Mouse (Mus musculus) gastrocnemius, postnatal 36 days (tissue): ENCODE measurements around the gene S100b. TPM values are rescaled to one million over a fixed set of nuclear protein-coding genes. Genes with fewer than 3 reads are reported as not detected.

ENCODE experiments used
- DNase-seq, 2 experiments: peaks; one replicate each; pipeline ENCODE4 v3.0.0; 2022
- intact Hi-C: fragments of 180-260 bp; cut with DNase I; formaldehyde crosslinking; loops from one replicate; pipeline ENCODE4 v1.15.1; 2025
- long read RNA-seq, 2 experiments: library from polyadenylated mRNA; stranded (forward); transcript quantifications; one replicate each; pipeline ENCODE4 v2.0.0; 2021
- total RNA-seq, 2 experiments: library from RNA; stranded (reverse); gene quantifications; 2 replicates each; pipeline ENCODE4 v1.2.3; 2021

The S100b gene
- total RNA-seq: 1 to 10 TPM; 1.2 to 3.5 TPM
- long read RNA-seq, experiment 1, transcript S100b-201 (3 exons, 1,484 nt): major isoform, 7 of 11 reads
- long read RNA-seq, experiment 1, partial matches to known transcripts: 0 of 11 reads
- long read RNA-seq, experiment 1, other reads (novel, unspliced or antisense): 4 of 11 reads
- long read RNA-seq, experiment 2, partial matches to known transcripts: 0 of 2 reads
- long read RNA-seq, experiment 2, other reads (novel, unspliced or antisense): 0 of 2 reads

- intact Hi-C loops: no loop called here
- peak in 1 of 2 experiments; percentile 27 for DNase-seq
Observed at GRCm38 (mm10) chr10:76253536-76253935, at the start of gene S100b. TSS of gene S100b (plus strand) at chr10:76253853.

GRCm38 (mm10) chr10:76207262-76207796 lies 46.3 kb upstream of the S100b start:
- intact Hi-C loops: no loop called here
- DNase-seq: no peak

- peak in 1 of 2 experiments; percentile 8 for DNase-seq
- intact Hi-C loops: no loop called here
Observed at GRCm38 (mm10) chr10:76209241-76209640, 44.4 kb upstream of the S100b start.

GRCm38 (mm10) chr10:76210806-76211205 lies 42.8 kb upstream of the S100b start:
- intact Hi-C loops: no loop called here
- DNase-seq: peak in 1 of 2 experiments; percentile 1

GRCm38 (mm10) chr10:76212121-76212520 lies 41.5 kb upstream of the S100b start:
- intact Hi-C loops: no loop called here
- DNase-seq: no peak

- intact Hi-C loops: no loop called here
- DNase-seq: peak in 1 of 2 experiments; percentile 4
Observed at GRCm38 (mm10) chr10:76214161-76214560, 39.5 kb upstream of the S100b start.

GRCm38 (mm10) chr10:76217056-76217455 lies 36.6 kb upstream of the S100b start:
- intact Hi-C loops: no loop called here

GRCm38 (mm10) chr10:76218240-76218639 lies 35.4 kb upstream of the S100b start:
- intact Hi-C loops: no loop called here

More at GRCm38 (mm10) chr10:76217056-76217455, 36.6 kb upstream of the S100b start:
- peak in 1 of 2 experiments; percentile 8 for DNase-seq

GRCm38 (mm10) chr10:76225944-76226343 lies 27.7 kb upstream of the S100b start:
- intact Hi-C loops: no loop called here
- no peak for DNase-seq

More at GRCm38 (mm10) chr10:76218240-76218639, 35.4 kb upstream of the S100b start:
- peak in 1 of 2 experiments; percentile 2 for DNase-seq

GRCm38 (mm10) chr10:76229627-76230026 lies 24.0 kb upstream of the S100b start:
- intact Hi-C loops: no loop called here
- no peak for DNase-seq

- peak; percentile 85 for DNase-seq
- intact Hi-C loops: no loop called here
Observed at GRCm38 (mm10) chr10:76237341-76238225, 16.1 kb upstream of the S100b start, which contains the start of gene Prmt2. TSS of gene Prmt2 (minus strand) at chr10:76237865.

GRCm38 (mm10) chr10:76239401-76239800 lies 14.3 kb upstream of the S100b start:
- intact Hi-C loops: no loop called here
- DNase-seq: no peak

GRCm38 (mm10) chr10:76245106-76245505 lies 8.5 kb upstream of the S100b start:
- intact Hi-C loops: no loop called here
- DNase-seq: no peak

- intact Hi-C loops: no loop called here
Observed at GRCm38 (mm10) chr10:76246601-76247000, 7.1 kb upstream of the S100b start.

GRCm38 (mm10) chr10:76247960-76248646 lies 5.5 kb upstream of the S100b start:
- no peak for DNase-seq
- intact Hi-C loops: no loop called here

More at GRCm38 (mm10) chr10:76246601-76247000, 7.1 kb upstream of the S100b start:
- no peak for DNase-seq

GRCm38 (mm10) chr10:76248647-76248968 lies 5.0 kb upstream of the S100b start:
- intact Hi-C loops: no loop called here
- no peak for DNase-seq

- no peak for DNase-seq
- intact Hi-C loops: no loop called here
Observed at GRCm38 (mm10) chr10:76250870-76251269, 2.8 kb upstream of the S100b start.

- intact Hi-C loops: no loop called here
- no peak for DNase-seq
Observed at GRCm38 (mm10) chr10:76253079-76253478, 574 bp upstream of the S100b start.

GRCm38 (mm10) chr10:76255617-76256016 lies 2.0 kb downstream of the S100b start:
- intact Hi-C loops: no loop called here
- peak in 1 of 2 experiments; percentile 12 for DNase-seq

GRCm38 (mm10) chr10:76257231-76257630 lies 3.6 kb downstream of the S100b start:
- intact Hi-C loops: no loop called here

More at GRCm38 (mm10) chr10:76257231-76257630, 3.6 kb downstream of the S100b start:
- no peak for DNase-seq
